Mouse (Mus musculus): ENCODE data around the gene Ly6g6f. TPM values are rescaled to one million over a fixed set of nuclear protein-coding genes. Genes with fewer than 3 reads are reported as not detected.

The Ly6g6f gene
- polyA plus RNA-seq, 1 experiment from 2014 or later, result not detected

DNA sequence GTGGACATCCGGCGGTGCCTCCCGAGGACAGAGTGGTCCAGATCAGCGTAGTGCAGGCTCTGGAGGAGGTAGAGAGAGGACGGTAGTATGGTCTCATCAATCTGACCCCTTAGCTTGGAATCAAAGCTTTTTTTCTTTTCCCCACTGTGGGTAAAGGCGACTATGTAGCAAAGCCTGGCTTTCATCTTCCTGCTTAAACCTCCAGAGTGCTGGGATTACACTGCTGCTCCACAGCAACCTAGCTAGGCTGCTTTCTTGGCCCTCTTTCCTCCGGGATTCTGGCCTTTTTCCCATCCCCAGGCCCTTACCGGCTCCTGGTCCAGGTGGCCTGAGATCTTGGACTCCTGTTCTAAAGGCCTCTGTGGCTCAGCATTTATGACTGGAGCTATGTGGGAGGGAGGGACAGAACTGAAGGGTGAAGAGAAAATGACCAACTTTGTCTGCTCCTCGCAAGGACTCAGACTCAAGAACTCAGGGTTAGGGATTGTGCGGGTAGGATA is 21.0 kb downstream of the Ly6g6f start:
- Histone ChIP-seq H3K27me3 (ENCODE audit: control insufficient read depth, insufficient read depth, low read depth, low read length) (peaks cover 28% of the 10 kb centered on the region), H3K4me3 (ENCODE audit: low read depth, low read length) (no peak overlapping the region), H3K9ac (ENCODE audit: low read depth, low read length) (no peak overlapping the region), H3K4me1 (ENCODE audit: control insufficient read depth, insufficient read depth, low read length) (peaks cover 16% of the 10 kb centered on the region), H3K9me3 (replicated peaks; ENCODE audit: control insufficient read depth, low read length, poor library complexity, severe bottlenecking) (no peaks in the 10 kb centered on the region), H3K4me2 (ENCODE audit: low read length) (no peak overlapping the region; the same call in 1 of the 2 replicates), H3K27ac (ENCODE audit: low read length) (no peak overlapping the region), H3K36me3 (ENCODE audit: control insufficient read depth, insufficient read depth, low read length) (peaks cover 5% of the 10 kb centered on the region; the same call in 1 of the 2 replicates)
- 29% methylated on average over 10 of the region's 10 CpGs for WGBS
- no peak for ATAC-seq

DNA sequence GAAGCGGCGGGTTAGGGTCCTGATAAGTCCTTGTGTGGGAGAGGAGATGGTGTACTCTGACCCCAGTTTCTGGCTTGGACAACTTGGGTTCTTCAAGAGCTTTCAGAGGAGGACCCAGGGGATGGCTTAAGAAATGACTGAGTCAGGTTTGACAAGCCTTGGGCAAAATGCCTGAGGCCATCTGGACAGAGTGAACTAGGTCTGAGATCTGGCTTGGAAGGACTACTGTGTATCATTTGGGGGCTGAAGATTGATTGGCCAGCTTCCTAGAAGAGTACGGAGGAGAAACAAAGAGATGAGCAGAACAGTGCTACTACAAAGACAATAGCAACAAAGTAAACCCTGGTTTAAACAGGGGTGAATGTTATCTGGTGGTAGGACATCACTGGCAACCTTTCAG is 21.9 kb downstream of the Ly6g6f start:
- 90% methylated on average over 3 of the region's 3 CpGs for WGBS
- H3K4me2 ChIP-seq (ENCODE audit: low read length), result no peak overlapping the region
- no peak for ATAC-seq
- H3K9me3 ChIP-seq (replicated peaks; ENCODE audit: control insufficient read depth, low read length, poor library complexity, severe bottlenecking), result no peaks in the 10 kb centered on the region
- H3K4me3 ChIP-seq (ENCODE audit: low read depth, low read length), result no peak overlapping the region
- peaks cover 19% of the 10 kb centered on the region for H3K4me1 ChIP-seq (ENCODE audit: control insufficient read depth, insufficient read depth, low read length)
- H3K9ac ChIP-seq (ENCODE audit: low read depth, low read length), result no peak overlapping the region
- H3K27me3 ChIP-seq (ENCODE audit: control insufficient read depth, insufficient read depth, low read depth, low read length), result peaks cover 28% of the 10 kb centered on the region
- H3K27ac ChIP-seq (ENCODE audit: low read length), result no peak overlapping the region
- peaks cover 5% of the 10 kb centered on the region; the same call in 1 of the 2 replicates for H3K36me3 ChIP-seq (ENCODE audit: control insufficient read depth, insufficient read depth, low read length)

DNA sequence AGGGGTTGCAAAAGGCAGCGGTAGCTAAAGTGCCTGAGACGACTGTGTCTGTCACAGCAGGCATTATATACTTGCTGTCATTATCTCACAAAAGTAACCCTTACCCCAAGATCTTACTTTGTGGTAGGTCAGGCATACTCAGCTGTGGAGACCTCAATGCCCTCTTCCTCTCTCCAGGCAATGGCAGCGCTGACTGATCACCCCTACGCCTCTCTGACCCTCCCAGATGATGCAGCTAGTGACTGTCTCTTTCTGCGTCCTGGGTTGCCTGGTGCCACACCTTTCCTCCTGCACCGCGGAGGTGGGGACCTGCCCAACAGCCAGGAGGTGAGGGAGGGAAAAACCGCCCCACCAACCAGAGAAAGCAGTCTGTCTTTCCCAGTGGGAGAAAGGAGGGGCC is 24.1 kb downstream of the Ly6g6f start:
- no peak for ATAC-seq
- Histone ChIP-seq H3K9ac (ENCODE audit: low read depth, low read length) (no peak overlapping the region), H3K4me2 (ENCODE audit: low read length) (no peak overlapping the region), H3K27me3 (ENCODE audit: control insufficient read depth, insufficient read depth, low read depth, low read length) (peaks cover 20% of the 10 kb centered on the region), H3K27ac (ENCODE audit: low read length) (no peak overlapping the region), H3K9me3 (replicated peaks; ENCODE audit: control insufficient read depth, low read length, poor library complexity, severe bottlenecking) (no peaks in the 10 kb centered on the region), H3K4me3 (ENCODE audit: low read depth, low read length) (no peak overlapping the region), H3K4me1 (ENCODE audit: control insufficient read depth, insufficient read depth, low read length) (peaks cover 21% of the 10 kb centered on the region), H3K36me3 (ENCODE audit: control insufficient read depth, insufficient read depth, low read length) (peaks cover 5% of the 10 kb centered on the region; the same call in 1 of the 2 replicates)
- 84% methylated on average over 7 of the region's 8 CpGs for WGBS

GRCm38 (mm10) chr17:35060737-35061297 is 24.6 kb downstream of the Ly6g6f start:
- ATAC-seq, result no peak
- peaks cover 21% of the 10 kb centered on the region for H3K4me1 ChIP-seq (ENCODE audit: control insufficient read depth, insufficient read depth, low read length)
- H3K36me3 ChIP-seq (ENCODE audit: control insufficient read depth, insufficient read depth, low read length), result peaks cover 5% of the 10 kb centered on the region; the same call in 1 of the 2 replicates
- no peak overlapping the region for H3K27ac ChIP-seq (ENCODE audit: low read length)
- H3K27me3 ChIP-seq (ENCODE audit: control insufficient read depth, insufficient read depth, low read depth, low read length), result peaks cover 19% of the 10 kb centered on the region
- WGBS, result 66% methylated on average over 22 of the region's 22 CpGs
- no peaks in the 10 kb centered on the region for H3K9me3 ChIP-seq (replicated peaks; ENCODE audit: control insufficient read depth, low read length, poor library complexity, severe bottlenecking)
- peak overlapping the region; percentile 80; the same call in 1 of the 2 replicates for H3K4me3 ChIP-seq (ENCODE audit: low read depth, low read length)
- peak overlapping the region; percentile 94 for H3K4me2 ChIP-seq (ENCODE audit: low read length)
- peak overlapping the region; percentile 76 for H3K9ac ChIP-seq (ENCODE audit: low read depth, low read length)

- Histone ChIP-seq H3K27me3 (ENCODE audit: control insufficient read depth, insufficient read depth, low read depth, low read length) (peaks cover 16% of the 10 kb centered on the region), H3K9me3 (replicated peaks; ENCODE audit: control insufficient read depth, low read length, poor library complexity, severe bottlenecking) (no peaks in the 10 kb centered on the region), H3K36me3 (ENCODE audit: control insufficient read depth, insufficient read depth, low read length) (peaks cover 5% of the 10 kb centered on the region; the same call in 1 of the 2 replicates), H3K4me2 (ENCODE audit: low read length) (peak overlapping the region; percentile 94), H3K9ac (ENCODE audit: low read depth, low read length) (peak overlapping the region; percentile 76), H3K4me1 (ENCODE audit: control insufficient read depth, insufficient read depth, low read length) (peaks cover 19% of the 10 kb centered on the region), H3K27ac (ENCODE audit: low read length) (no peak overlapping the region), H3K4me3 (ENCODE audit: low read depth, low read length) (peak overlapping the region; percentile 80)
- WGBS, result 16% methylated on average over 14 of the region's 14 CpGs
- peak; percentile 2; the same call in 1 of the 2 replicates for ATAC-seq
Measured at GRCm38 (mm10) chr17:35060071-35060470, 25.3 kb downstream of the Ly6g6f start.

DNA sequence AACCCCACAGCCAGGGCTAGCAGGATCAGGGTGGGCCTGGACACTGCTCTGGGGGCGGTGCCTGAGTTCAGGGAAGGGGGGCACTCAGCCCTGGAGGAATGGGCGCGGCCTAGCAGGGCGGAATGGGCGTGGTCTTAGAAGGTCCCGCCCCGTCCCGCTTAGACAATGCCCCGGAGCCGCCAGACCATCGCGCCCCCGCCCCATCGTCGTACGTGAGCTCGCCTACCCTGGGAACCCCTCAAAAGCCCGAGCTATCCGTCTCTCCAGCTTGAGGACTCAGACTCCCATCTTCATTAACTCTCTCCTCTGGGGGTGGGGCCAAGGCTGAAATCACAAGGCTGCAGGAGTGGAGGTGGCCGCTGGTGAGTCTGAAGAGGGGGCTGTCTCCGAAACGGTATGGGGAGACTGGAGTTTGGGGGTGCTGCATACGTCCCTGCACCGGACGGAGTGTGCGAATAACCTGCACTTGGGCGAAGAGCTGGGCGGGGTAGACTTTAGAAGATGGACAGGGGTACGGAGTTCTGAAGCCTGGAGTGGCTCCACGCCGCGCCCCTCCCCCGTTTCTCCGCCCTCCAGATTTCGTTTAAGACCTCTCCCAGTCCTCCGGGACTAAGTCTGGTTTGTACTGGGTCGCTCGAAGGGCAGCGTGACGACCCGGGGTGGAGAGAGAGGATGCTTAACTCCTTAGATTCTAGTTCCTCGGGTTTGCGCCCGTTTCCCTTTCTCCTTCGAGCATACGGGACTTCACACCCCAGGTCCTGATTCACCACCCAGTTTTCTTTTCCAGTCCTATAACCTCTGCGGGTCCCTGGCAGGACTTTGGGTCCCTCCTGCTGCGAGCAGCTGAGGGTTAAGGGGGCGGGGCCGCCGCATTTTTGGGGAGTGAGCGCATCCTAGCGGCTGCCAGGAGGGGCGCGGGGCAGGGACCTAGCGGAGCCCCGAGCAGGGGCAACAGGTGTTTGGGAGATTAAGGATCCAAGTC is 26.2 kb downstream of the Ly6g6f start, which contains the start of gene Ddah2:
TSS of gene Ddah2 (plus strand) at position 125 of the 982 bp plus-strand sequence.
- Histone ChIP-seq H3K27me3 (ENCODE audit: control insufficient read depth, insufficient read depth, low read depth, low read length) (peaks cover 7% of the 10 kb centered on the region; the same call in 1 of the 2 replicates), H3K9ac (ENCODE audit: low read depth, low read length) (peak within 1 kb of the TSS; percentile 76), H3K9me3 (replicated peaks; ENCODE audit: control insufficient read depth, low read length, poor library complexity, severe bottlenecking) (no peaks in the 10 kb centered on the region), H3K4me3 (ENCODE audit: low read depth, low read length) (peak within 1 kb of the TSS; percentile 80), H3K4me2 (ENCODE audit: low read length) (peak within 1 kb of the TSS; percentile 94), H3K36me3 (ENCODE audit: control insufficient read depth, insufficient read depth, low read length) (peaks cover 5% of the 10 kb centered on the region; the same call in 1 of the 2 replicates), H3K4me1 (ENCODE audit: control insufficient read depth, insufficient read depth, low read length) (peaks cover 15% of the 10 kb centered on the region), H3K27ac (ENCODE audit: low read length) (peak within 1 kb of the TSS; percentile 85)
- ATAC-seq, result peak; percentile 89
- under 1% methylated on average over 57 of the region's 57 CpGs for WGBS

GRCm38 (mm10) chr17:35058316-35058715 is 27.1 kb downstream of the Ly6g6f start:
- WGBS, result 69% methylated on average over 9 of the region's 9 CpGs
- Histone ChIP-seq H3K4me2 (ENCODE audit: low read length) (peak overlapping the region; percentile 94), H3K36me3 (ENCODE audit: control insufficient read depth, insufficient read depth, low read length) (peaks cover 5% of the 10 kb centered on the region; the same call in 1 of the 2 replicates), H3K27ac (ENCODE audit: low read length) (peak overlapping the region; percentile 85), H3K4me1 (ENCODE audit: control insufficient read depth, insufficient read depth, low read length) (peaks cover 15% of the 10 kb centered on the region), H3K4me3 (ENCODE audit: low read depth, low read length) (peak overlapping the region; percentile 80), H3K9me3 (replicated peaks; ENCODE audit: control insufficient read depth, low read length, poor library complexity, severe bottlenecking) (no peaks in the 10 kb centered on the region), H3K27me3 (ENCODE audit: control insufficient read depth, insufficient read depth, low read depth, low read length) (no peaks in the 10 kb centered on the region; the same call in 1 of the 2 replicates), H3K9ac (ENCODE audit: low read depth, low read length) (peak overlapping the region; percentile 76; the same call in 1 of the 2 replicates)
- 0 out of 2 replicates have a peak, but pooled peaks have one; percentile 0 for ATAC-seq

- H3K27me3 ChIP-seq (ENCODE audit: control insufficient read depth, insufficient read depth, low read depth, low read length), result no peaks in the 10 kb centered on the region
- H3K4me1 ChIP-seq (ENCODE audit: control insufficient read depth, insufficient read depth, low read length), result peaks cover 15% of the 10 kb centered on the region
- H3K27ac ChIP-seq (ENCODE audit: low read length), result no peak overlapping the region
- no peak overlapping the region for H3K4me3 ChIP-seq (ENCODE audit: low read depth, low read length)
- H3K4me2 ChIP-seq (ENCODE audit: low read length), result no peak overlapping the region
- ATAC-seq, result no peak
- no peaks in the 10 kb centered on the region for H3K9me3 ChIP-seq (replicated peaks; ENCODE audit: control insufficient read depth, low read length, poor library complexity, severe bottlenecking)
- H3K36me3 ChIP-seq (ENCODE audit: control insufficient read depth, insufficient read depth, low read length), result peaks cover 5% of the 10 kb centered on the region; the same call in 1 of the 2 replicates
- WGBS, result 87% methylated on average over 3 of the region's 3 CpGs
- H3K9ac ChIP-seq (ENCODE audit: low read depth, low read length), result no peak overlapping the region
Measured at GRCm38 (mm10) chr17:35057090-35057489, 28.3 kb downstream of the Ly6g6f start.
